Mouse (Mus musculus) thymus, postnatal 25 days (tissue): ENCODE results near the gene Dlx2.

Experiments
- DNase-seq: peaks from one replicate; pipeline ENCODE4 v3.0.0; 2022

The Dlx2 gene

DNA sequence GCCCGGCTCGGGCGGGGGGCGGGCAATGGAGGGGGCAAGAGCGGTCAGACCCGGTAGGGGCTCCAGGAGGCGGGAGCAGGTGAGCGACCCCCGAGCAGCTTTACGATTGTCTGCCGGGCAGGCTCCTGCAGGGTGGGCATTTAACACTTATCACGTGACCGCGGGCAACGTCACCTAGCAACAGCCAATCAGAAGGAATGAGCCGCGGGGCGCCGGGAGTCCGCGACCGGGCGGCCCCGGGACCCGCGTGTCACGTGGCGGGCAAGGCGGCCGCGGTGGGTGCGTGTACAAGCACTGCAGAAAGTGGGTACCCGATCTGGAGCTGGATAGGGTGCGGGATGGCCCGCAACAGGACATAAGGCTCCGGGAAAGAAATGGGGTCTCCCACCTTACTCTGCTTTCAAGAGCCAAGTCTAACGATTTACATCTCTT is at the start of gene Dlx2:
Dlx2 (minus strand) TSS at position 115 of the 432 bp plus-strand sequence.
- peak; percentile 59 for DNase-seq

DNA sequence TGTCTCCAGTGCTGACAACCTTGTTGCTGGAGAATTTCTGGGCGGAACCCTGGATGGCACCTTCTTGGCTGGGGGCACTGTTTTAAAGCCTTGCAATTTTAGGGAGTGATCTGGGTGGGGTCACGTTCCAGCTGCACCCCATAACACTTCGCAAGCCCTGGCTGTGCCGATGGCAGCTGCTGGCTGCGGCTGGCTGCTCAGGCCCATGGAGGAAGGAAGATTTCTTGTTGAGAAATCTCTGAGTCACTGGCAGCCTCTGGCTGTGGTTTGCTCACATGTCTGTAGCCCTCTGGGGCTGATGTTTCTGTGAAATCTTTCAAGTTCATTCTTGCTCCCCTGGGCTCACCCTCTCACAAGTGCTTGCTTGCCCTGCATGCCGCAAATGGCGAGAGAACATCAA is 47.9 kb upstream of the Dlx2 start:
- no peak for DNase-seq

DNA sequence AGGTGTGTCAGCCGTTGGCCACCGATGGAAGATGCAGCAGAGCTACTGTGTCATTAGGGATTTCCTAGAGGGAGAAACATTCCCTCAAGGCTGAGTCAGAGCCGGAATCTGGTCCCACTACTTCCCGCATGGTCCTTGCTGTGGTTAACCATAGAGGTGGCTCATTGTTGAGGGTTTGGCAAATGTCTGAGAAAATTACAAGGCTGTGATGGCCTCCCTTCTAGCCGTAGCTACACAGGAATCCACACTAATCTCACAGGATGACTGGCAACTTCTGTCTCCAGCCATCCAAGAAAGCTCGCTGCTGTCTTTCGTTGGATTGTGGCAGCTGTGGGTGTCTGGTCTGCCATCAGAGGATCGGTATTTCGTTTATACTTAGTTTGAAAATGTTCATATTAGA is 42.6 kb upstream of the Dlx2 start:
- DNase-seq, result no peak

DNA sequence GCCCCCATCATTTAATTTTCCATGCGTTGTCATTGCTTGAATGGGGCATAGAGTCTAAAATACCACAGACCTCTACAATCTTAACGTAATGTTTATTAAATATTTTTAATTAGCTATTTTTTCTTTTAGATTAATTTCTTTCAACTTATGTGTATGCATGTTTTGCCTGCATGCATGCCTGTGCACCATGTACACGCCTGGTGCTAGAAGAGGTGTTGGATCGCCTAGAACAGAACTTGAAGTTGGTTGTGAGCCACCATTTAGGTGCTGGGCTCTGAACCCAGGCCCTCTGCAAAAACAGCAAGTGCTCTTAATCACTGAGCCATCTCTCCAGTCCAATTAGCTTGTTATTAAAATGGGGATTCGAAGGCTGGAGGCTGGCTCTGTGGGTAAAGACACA is 34.9 kb upstream of the Dlx2 start:
- no peak for DNase-seq

DNA sequence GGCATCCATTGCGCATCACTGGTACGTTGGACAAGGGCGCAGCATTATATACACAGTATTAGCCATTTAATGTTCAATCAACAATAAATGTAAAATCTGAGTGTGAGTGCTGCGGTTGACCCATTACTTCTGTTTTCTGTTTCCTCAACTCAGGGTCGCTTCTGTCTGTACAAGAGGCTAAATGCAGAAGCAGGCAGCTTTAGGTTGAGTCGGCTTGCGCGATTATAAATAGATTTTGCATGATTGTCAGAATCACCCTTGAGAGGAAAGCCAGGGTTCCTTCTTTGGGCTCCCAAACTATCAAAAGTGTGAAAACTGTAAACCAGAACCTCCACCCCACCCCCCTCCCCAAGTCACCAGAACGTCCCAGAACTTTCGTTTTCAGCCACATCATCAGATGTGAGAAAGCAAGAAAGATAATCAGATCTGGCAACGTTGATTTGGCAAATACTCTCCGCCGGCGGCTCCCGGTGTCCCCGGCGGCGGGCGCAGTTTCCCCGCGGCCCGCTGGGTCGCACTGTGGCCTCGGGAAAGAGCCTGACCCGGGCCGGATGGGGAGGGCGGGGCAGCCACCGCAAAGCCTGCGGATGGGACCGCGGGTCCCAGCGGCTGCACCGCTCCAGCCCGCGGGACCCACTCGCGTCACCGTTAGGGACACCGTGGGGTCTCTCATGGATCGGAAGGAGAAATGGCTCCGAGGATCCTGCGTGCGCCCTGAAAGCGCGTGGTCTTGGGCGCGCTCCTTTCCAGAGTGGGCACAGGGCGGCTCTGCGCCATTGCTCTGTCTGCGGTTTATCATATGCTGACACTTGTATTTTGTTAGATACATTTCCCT is 34.3 kb upstream of the Dlx2 start:
- DNase-seq, result peak; percentile 68

DNA sequence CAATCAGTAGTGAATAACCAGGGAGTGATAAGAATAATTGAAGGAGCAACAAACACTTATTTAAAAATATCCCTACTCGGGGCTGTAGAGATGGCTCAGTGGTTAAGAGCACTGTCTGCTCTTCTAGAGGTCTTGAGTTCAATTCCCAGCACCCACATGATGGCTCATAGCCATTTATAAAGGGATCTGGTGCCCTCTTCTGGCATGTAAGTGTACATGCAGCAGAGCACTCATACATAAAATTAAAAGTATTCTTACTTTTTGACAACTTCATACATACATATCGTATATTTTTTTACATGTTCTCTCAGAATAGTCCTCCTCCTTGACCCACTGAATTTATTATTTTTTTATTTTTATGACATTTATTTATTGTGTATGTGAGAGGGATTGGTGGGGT is 30.5 kb upstream of the Dlx2 start:
- DNase-seq, result no peak

DNA sequence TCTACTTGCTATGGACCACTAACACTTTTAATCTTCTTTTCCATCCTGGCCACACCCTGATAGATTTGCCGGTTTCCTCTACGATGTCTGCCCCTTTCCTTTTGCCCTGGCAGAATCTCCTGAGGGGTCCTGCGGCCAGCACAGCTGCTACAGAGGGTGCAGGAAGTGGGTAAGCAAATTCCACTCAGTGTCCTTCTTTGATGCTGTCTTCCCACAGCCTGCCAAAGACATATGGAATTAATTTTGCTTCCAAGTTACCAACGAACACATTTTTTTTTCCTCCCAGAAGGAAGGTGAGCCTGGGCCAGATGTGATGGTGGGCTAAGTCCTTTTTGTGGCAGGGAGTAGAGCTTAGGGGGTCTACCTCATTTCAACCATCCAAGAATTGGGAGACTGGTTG is 27.2 kb upstream of the Dlx2 start:
- no peak for DNase-seq

DNA sequence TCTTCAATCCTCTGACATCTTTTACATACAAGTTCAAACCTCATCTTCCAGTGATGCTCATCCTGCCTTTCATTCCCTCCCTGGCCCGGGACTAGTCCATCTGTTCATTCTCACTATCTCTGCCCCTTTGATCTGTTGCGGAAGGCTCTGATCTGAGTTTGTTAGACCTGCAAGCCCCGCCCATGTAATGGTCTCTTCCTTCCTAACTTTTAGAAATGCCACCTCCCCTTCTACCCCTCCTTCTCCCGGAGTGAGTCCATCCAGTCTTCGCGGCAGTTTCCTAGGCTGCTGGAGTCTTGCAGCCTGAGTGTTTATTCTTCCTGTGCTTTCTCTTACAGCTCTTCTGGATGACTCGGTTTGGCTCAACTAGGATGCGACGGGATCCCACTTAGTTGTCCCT is 19.9 kb upstream of the Dlx2 start:
- DNase-seq, result no peak

DNA sequence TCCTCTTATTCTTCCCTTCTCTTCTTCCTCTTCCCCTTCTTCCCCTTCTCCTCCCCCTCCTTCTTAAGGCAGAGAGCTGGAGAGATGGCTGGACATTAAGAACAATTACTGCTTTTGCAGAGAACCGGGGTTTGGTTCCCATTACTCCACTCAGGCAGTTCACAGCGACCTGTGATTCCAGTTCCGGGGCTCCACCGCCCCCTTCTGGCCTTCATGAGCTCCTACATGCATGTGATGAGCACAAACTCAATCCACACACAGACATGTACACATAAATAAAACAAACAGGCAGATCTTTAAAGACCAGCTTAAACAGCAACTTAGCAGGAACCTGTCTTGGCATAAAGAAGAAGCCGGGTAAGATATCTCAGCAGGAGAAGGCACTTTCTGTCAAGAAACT is 9.5 kb upstream of the Dlx2 start:
- DNase-seq, result no peak

DNA sequence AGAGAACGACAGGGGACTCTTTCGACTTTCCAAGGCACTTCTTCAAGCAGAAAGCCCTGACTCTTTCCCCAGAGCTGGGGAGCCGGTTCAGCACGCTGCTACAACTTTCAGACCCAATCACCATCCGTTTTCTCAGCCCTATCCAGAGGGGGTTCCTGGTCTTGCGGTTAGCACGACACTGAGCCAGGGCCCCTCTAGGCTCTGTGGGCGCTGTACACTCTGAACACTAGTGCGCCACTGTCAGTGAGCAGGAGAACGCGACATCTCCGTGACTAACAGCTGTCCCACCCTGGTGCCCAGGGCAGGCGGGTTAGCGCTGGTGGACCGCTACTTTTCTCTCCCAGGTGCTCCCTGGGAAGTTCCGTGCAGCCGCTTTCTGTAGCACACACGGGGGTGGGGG is 5.2 kb upstream of the Dlx2 start:
- no peak for DNase-seq

DNA sequence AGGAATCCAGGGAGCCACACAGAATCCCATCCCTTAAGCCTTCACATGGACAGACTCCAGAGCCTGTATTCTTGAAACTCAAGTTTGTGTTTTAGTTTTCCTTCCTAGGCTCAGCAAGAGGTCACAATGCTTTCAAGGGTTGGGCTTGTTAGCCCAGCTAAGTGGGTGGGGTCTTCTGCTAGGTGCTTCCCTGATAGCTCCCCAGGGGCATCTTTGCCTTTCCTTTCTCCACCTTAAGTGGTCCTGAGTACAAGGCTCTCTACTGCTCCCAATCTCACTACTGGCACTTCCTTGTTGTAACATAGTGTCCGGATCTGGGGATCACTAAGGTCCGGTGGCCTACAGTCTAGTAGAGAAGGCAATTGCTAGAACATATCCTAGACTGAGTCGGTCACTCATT is 3.8 kb upstream of the Dlx2 start:
- no peak for DNase-seq

DNA sequence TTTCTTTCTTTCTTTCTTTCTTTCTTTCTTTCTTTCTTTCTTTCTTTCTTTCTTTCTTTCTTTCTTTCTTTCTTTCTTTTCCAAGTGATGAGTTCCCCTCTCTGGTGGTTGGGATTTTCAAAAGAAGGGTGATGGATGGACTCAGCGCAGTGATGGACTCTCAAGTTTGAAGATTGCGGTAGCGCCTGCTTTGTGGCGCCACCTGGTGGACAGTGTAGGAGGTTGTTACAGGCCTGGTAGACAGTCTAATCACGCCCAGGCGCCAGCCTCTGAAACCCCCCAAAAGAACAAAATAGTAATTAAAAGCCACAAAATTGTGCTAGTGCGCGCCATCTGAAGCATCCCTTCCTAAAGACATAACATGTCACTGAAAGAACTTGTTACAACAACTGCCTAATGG is 1.3 kb upstream of the Dlx2 start:
- DNase-seq, result peak; percentile 79

DNA sequence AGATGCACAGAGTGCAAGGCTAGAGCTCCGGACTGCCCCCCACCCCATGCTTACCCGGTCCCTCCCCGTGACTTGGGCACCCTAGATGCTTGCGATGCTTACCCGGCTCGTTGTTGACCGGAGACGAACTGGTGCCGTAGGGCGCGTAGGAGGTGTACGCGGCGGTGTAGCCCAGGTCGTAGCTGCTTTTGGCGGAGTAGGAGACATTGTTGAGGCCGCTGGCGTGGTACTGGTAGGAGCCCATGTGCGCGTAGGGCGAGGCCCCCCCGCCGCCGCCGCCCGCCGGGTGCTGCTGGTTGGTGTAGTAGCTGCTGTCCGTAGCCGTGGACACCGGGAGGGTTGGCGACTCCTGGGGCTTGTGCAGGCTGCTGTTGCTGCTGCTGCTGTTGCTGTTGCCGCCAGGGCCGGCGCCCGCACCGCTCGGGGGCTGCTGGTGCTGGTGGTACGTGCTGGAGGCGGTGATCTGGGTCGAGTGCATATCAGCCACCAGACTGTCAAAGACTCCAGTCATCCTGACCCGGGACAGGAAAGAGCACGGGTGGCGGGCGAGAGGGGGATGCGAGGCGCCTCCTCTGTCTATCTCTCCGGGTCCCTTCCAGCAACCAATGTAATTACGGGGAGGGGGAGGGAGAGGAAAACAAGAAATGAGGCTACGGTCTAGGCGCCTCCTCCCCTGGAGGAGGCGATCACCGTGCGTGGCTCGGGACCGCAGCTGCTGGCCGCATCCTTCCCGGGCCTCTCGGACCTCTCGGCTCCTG is 493 bp downstream of the Dlx2 start:
- no peak for DNase-seq

DNA sequence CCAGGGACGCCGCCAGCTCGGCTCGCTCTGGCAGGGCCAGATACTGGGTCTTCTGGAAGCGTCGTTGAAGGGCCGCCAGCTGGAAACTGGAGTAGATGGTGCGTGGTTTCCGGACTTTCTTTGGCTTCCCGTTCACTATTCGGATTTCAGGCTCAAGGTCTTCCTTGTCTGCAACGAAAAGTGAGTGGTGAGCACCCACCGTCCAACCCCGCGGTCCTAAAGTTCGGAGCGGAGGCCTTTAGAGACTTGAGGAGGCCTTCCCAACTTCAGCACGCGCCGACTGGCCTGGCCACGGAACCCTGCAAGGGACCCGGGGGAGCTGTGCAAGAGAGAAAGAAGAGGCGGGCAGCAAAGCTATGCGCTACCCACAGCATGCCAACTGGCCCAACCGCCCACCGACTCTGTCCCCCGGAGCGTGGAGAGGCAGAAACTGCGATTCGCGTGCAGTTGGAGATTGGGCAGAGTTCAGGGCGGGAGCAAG is 1.1 kb downstream of the Dlx2 start:
- peak; percentile 23 for DNase-seq

DNA sequence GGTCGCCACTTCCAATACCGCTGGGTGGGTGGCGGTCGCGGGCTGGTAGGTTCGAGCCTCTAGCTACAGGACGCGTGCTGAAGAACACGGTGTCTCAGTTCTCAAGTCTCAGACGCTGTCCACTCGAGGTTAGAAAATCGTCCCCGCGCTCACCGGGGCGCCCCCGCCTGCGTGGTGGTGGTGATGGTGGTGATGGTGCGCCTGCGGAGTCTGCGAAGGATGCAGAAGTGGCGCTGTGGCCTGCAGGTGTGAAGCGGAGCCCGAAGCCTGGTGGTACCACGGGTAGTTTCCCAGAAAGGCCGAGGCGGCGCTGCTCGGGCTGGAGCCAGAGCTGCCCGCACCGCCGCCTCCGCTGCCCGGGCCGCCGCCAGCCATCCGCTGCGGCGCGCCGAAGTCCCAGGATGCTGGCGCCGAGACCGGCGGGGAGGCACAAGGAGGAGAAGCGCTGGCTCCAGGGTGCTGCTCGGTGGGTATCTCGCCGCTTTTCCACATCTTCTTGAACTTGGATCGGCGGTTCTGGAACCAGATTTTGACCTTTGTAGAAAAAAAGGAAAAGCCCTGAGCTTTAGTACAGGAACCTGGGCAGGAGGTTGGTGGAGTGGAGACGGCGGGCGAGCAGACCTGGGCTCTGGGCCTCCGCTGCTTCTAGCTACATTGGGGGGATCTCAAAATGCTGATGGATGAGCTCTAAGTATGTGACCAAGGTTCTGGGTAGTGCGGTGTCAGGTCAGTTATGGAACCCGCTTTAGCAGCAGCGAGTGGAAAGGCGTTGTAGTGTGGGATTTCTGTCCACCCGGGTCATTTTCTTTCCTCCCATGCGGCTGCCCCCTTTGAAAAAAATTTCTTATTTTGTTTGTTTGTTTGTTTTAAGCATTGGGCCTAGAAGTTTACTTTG is 1.9 kb downstream of the Dlx2 start:
- DNase-seq, result peak; percentile 20

DNA sequence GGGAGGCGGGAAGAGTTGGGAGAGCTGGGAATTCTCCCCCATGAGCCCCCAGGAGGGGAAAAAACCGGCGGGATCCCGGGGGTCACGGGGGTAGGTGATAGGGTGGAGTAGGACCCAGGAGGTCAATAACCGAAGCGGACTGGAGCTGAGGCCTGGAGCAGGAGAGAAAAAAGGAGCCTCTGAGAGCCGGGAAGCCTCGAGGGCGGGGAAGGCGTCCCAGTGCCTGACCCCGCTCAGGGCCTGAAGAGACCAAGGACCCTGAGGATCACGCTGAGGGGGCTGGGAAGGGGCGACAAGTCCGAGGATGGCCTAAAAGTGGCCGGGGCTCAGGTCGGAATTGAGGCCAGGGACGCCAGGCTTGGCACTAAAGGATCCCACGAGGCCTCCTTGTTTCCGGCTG is 2.6 kb downstream of the Dlx2 start:
- DNase-seq, result peak; percentile 6

DNA sequence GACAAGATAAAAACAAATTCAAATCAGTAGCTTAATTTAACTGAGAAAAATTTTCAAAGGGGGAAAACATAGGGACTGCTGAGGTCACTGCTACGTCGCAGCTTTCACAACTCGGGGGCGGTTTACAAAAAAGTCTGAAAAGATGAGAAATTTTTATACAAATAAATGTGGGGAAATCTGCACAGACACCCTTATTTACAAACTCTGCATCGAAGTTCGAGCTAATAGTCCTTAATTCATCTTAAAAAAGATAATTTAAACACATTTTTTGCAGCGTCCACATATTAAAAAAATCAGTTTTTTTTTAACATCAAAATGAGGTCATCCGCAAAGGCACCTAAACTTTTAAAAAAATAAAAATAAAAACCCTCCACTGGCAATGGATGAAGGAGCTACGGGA is 3.0 kb downstream of the Dlx2 start:
- DNase-seq, result no peak

DNA sequence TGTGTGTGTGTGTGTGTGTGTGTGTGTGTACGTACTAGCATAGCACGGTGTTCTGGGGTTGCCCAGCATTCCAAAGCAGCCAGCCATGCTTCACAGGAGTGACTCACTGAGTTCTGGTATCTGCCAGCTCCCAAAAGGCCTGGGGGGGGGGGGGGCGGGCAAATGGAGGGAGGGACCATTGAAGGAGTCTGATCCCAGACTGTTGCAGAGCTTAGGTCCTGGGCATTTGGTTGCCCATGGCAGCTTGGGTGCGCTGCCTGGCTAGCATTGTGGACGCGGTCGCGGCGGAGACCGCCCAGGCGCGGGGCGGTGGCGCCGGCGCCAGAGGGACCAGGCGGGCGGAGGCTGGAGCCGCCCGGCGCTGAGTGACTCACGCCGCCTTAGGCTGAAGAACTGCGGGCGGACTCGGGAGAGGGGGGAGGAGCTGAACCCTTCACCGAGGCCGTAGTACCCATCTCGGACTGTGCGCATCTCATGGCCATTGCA is 3.7 kb downstream of the Dlx2 start:
- DNase-seq, result no peak

DNA sequence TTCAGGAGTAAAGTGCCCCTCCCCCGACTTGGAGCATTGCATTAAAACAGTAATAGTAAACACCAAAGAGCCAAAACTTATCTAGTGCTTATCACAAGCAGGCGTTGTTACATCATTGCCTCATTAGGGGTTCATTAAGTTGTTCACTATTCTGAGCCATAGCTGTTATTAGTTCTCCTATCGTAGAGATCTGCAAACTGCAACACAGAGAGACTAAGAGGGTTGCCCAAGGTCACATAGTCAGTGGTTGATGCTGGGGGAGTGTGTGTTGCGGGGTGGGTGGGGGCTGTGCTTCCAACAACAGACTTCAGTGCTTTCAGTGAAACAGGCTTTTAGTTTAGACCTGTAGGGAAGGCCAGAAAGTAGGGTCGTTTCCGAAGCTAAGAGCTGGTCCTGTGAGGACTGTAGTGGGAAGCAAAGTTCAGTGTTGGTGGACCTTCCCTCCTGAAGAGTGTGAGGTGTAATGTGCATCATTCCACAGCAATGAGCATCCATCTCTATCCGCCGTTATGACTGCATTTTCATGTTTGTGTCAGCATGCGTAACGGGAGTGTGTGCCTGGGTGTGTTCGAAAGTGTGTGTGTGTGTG is 4.2 kb downstream of the Dlx2 start:
- no peak for DNase-seq

DNA sequence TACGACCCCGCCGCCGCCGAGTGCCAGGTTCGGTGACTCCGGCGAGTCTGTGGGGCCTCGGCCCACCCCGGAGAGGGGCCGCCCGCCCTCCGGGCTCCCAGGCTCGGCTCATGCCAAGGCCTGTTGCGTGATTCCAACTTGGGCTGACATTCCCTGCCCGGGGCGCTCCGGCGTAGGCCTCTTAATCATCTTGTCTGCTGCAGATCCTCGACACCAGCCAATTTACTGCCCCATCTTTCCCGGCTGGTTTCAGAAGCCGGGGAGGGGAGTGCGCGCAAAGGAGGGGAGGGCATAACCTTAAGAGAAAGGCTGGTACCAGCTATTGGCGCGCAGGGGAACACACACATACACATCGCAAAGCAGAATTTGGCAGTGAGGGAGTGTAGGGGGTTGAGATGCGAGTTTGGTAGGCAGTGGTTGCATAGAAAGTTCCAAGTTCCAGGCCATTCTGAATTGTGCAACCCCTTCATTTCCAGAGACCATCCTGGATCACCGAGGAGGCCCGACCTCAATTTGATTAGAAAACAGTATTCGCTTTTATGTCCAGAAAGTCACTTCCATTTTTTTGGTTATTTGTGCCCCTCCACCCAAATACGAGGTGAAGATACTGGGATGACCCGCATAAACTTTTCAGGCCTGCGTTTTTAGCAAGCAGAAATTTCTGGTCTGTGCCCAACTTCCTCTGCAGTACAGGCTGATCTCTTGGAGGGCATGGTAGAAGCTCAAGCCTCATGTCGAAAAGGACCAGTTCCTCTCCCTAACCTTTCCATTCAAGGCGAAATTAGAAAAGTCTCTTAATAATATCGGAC is 4.9 kb downstream of the Dlx2 start:
- no peak for DNase-seq

DNA sequence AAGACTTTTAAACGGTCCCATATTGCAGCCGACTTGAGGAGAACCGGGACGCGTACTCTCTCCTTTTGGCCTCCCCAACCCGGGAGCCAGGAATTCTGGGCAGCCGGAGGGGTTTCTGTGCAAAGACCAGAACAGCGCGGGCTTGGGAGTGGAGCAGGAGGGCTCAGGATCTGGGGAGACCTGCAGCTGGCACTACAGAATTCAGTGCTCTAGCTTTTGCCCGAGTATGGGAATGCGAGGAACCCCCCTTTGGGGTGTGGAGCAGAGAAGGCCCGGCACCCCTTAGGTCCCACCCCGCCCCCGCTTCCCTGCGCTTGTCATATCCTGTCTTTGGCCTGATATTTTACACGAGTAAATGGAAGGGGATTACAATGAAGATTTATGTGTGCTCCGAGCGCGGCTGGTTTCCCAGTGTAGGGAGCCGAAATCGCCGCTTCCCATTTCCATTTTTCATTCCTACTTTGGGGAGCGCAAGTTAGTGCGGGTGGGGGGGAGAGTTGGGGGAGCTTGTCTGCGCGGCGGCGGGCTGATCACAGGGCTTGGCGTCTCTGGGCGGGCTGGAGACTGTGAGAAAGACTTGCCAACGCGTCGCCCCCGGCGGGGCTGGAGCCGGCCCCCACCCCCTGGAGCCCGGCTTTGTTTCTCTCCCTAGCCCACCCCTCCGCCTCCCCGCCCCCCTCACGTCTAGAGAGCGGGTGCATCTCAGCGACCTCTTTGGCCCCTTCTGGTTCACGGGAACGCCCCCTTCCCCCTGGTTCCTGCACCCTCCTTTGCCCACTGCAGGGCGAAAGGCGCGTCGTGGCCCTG is 5.7 kb downstream of the Dlx2 start:
- DNase-seq, result peak; percentile 14
